Mouse (Mus musculus): ENCODE results near the gene Mcoln2. TPM values are rescaled to one million over a fixed set of nuclear protein-coding genes. Genes with fewer than 3 reads are reported as not detected.

Gene Mcoln2
- polyA plus RNA-seq, 1 experiment from 2014 or later: 0.49 TPM

GRCm38 (mm10) chr3:146117258-146117996 lies 32.2 kb upstream of the Mcoln2 start, which contains the start of gene Mcoln3:
TSS of gene Mcoln3 (plus strand) at chr3:146117450.
- no peak for DNase-seq (ENCODE audit: low spot score)
- ATAC-seq (ENCODE audit: insufficient read depth, low FRiP score, low TSS enrichment): no peak
- no peaks in the 10 kb centered on the region for H3K4me1 ChIP-seq (ENCODE audit: control insufficient read depth, insufficient read depth, low read length)
- no peak within 1 kb of the TSS for H3K4me2 ChIP-seq (ENCODE audit: low read depth)
- H3K4me3 ChIP-seq (ENCODE audit: low read depth, low read length): no peak within 1 kb of the TSS
- H3K9me3 ChIP-seq (ENCODE audit: control insufficient read depth, low read length): no peaks in the 10 kb centered on the region
- H3K27me3 ChIP-seq (ENCODE audit: control insufficient read depth, insufficient read depth, low read length): peaks cover 6% of the 10 kb centered on the region; the same call in 1 of the 2 replicates
- H3K9ac ChIP-seq (ENCODE audit: low read length): no peak within 1 kb of the TSS
- H3K27ac ChIP-seq (ENCODE audit: low read depth, low read length): no peak within 1 kb of the TSS
- H3K36me3 ChIP-seq (ENCODE audit: control insufficient read depth, insufficient read depth, low read length): no peaks in the 10 kb centered on the region
- WGBS: 9% methylated on average over 35 of the region's 35 CpGs

GRCm38 (mm10) chr3:146117997-146118457 lies 31.6 kb upstream of the Mcoln2 start:
- Histone ChIP-seq H3K4me1 (ENCODE audit: control insufficient read depth, insufficient read depth, low read length) (no peaks in the 10 kb centered on the region), H3K27me3 (ENCODE audit: control insufficient read depth, insufficient read depth, low read length) (peaks cover 6% of the 10 kb centered on the region; the same call in 1 of the 2 replicates), H3K36me3 (ENCODE audit: control insufficient read depth, insufficient read depth, low read length) (no peaks in the 10 kb centered on the region), H3K4me3 (ENCODE audit: low read depth, low read length) (no peak overlapping the region), H3K9me3 (ENCODE audit: control insufficient read depth, low read length) (no peaks in the 10 kb centered on the region), H3K4me2 (ENCODE audit: low read depth) (no peak overlapping the region), H3K9ac (ENCODE audit: low read length) (no peak overlapping the region), H3K27ac (ENCODE audit: low read depth, low read length) (no peak overlapping the region)
- no peak for ATAC-seq (ENCODE audit: insufficient read depth, low FRiP score, low TSS enrichment)
- no peak for DNase-seq (ENCODE audit: low spot score)
- 57% methylated on average over 9 of the region's 9 CpGs for WGBS

GRCm38 (mm10) chr3:146121310-146122124 lies 28.1 kb upstream of the Mcoln2 start:
- Histone ChIP-seq H3K4me2 (ENCODE audit: low read depth) (peak overlapping the region; percentile 41), H3K9ac (ENCODE audit: low read length) (peak overlapping the region; percentile 54), H3K4me3 (ENCODE audit: low read depth, low read length) (peak overlapping the region; percentile 24), H3K36me3 (ENCODE audit: control insufficient read depth, insufficient read depth, low read length) (no peaks in the 10 kb centered on the region), H3K27ac (ENCODE audit: low read depth, low read length) (no peak overlapping the region), H3K27me3 (ENCODE audit: control insufficient read depth, insufficient read depth, low read length) (peaks cover 6% of the 10 kb centered on the region; the same call in 1 of the 2 replicates), H3K4me1 (ENCODE audit: control insufficient read depth, insufficient read depth, low read length) (no peaks in the 10 kb centered on the region), H3K9me3 (ENCODE audit: control insufficient read depth, low read length) (no peaks in the 10 kb centered on the region)
- DNase-seq (ENCODE audit: low spot score): peak; percentile 47
- 9% methylated on average over 25 of the region's 25 CpGs for WGBS
- ATAC-seq (ENCODE audit: insufficient read depth, low FRiP score, low TSS enrichment): peak; percentile 71

GRCm38 (mm10) chr3:146122125-146122420 lies 27.6 kb upstream of the Mcoln2 start:
- H3K4me3 ChIP-seq (ENCODE audit: low read depth, low read length): no peak overlapping the region
- DNase-seq (ENCODE audit: low spot score) (no peak), ATAC-seq (ENCODE audit: insufficient read depth, low FRiP score, low TSS enrichment) (no peak)
- H3K9ac ChIP-seq (ENCODE audit: low read length): no peak overlapping the region; the same call in 1 of the 2 replicates
- H3K36me3 ChIP-seq (ENCODE audit: control insufficient read depth, insufficient read depth, low read length): no peaks in the 10 kb centered on the region
- WGBS: 51% methylated on average over 3 of the region's 3 CpGs
- peaks cover 6% of the 10 kb centered on the region; the same call in 1 of the 2 replicates for H3K27me3 ChIP-seq (ENCODE audit: control insufficient read depth, insufficient read depth, low read length)
- no peak overlapping the region for H3K27ac ChIP-seq (ENCODE audit: low read depth, low read length)
- H3K4me1 ChIP-seq (ENCODE audit: control insufficient read depth, insufficient read depth, low read length): no peaks in the 10 kb centered on the region
- no peaks in the 10 kb centered on the region for H3K9me3 ChIP-seq (ENCODE audit: control insufficient read depth, low read length)
- H3K4me2 ChIP-seq (ENCODE audit: low read depth): no peak overlapping the region

- H3K4me2 ChIP-seq (ENCODE audit: low read depth): no peak overlapping the region
- DNase-seq (ENCODE audit: low spot score) (no peak), ATAC-seq (ENCODE audit: insufficient read depth, low FRiP score, low TSS enrichment) (no peak)
- no peaks in the 10 kb centered on the region for H3K4me1 ChIP-seq (ENCODE audit: control insufficient read depth, insufficient read depth, low read length)
- no peak overlapping the region for H3K27ac ChIP-seq (ENCODE audit: low read depth, low read length)
- no peaks in the 10 kb centered on the region for H3K27me3 ChIP-seq (ENCODE audit: control insufficient read depth, insufficient read depth, low read length)
- H3K9ac ChIP-seq (ENCODE audit: low read length): no peak overlapping the region
- no peak overlapping the region for H3K4me3 ChIP-seq (ENCODE audit: low read depth, low read length)
- 86% methylated on average over 8 of the region's 8 CpGs for WGBS
- no peaks in the 10 kb centered on the region for H3K36me3 ChIP-seq (ENCODE audit: control insufficient read depth, insufficient read depth, low read length)
- no peaks in the 10 kb centered on the region for H3K9me3 ChIP-seq (ENCODE audit: control insufficient read depth, low read length)
Measured at GRCm38 (mm10) chr3:146122807-146123463, 26.7 kb upstream of the Mcoln2 start.

GRCm38 (mm10) chr3:146123464-146123825 lies 26.2 kb upstream of the Mcoln2 start:
- ATAC-seq (ENCODE audit: insufficient read depth, low FRiP score, low TSS enrichment) (no peak), DNase-seq (ENCODE audit: low spot score) (no peak)
- Histone ChIP-seq H3K4me2 (ENCODE audit: low read depth) (no peak overlapping the region), H3K27ac (ENCODE audit: low read depth, low read length) (no peak overlapping the region), H3K36me3 (ENCODE audit: control insufficient read depth, insufficient read depth, low read length) (no peaks in the 10 kb centered on the region), H3K9ac (ENCODE audit: low read length) (no peak overlapping the region), H3K27me3 (ENCODE audit: control insufficient read depth, insufficient read depth, low read length) (no peaks in the 10 kb centered on the region), H3K4me3 (ENCODE audit: low read depth, low read length) (no peak overlapping the region), H3K9me3 (ENCODE audit: control insufficient read depth, low read length) (no peaks in the 10 kb centered on the region), H3K4me1 (ENCODE audit: control insufficient read depth, insufficient read depth, low read length) (no peaks in the 10 kb centered on the region)
- WGBS: 89% methylated on average over 9 of the region's 9 CpGs

GRCm38 (mm10) chr3:146127205-146127604 lies 22.4 kb upstream of the Mcoln2 start:
- Histone ChIP-seq H3K27me3 (ENCODE audit: control insufficient read depth, insufficient read depth, low read length) (no peaks in the 10 kb centered on the region), H3K9ac (ENCODE audit: low read length) (no peak overlapping the region), H3K4me1 (ENCODE audit: control insufficient read depth, insufficient read depth, low read length) (no peaks in the 10 kb centered on the region), H3K36me3 (ENCODE audit: control insufficient read depth, insufficient read depth, low read length) (no peaks in the 10 kb centered on the region), H3K4me3 (ENCODE audit: low read depth, low read length) (no peak overlapping the region), H3K4me2 (ENCODE audit: low read depth) (no peak overlapping the region), H3K9me3 (ENCODE audit: control insufficient read depth, low read length) (no peaks in the 10 kb centered on the region), H3K27ac (ENCODE audit: low read depth, low read length) (no peak overlapping the region)
- no peak for DNase-seq (ENCODE audit: low spot score)
- ATAC-seq (ENCODE audit: insufficient read depth, low FRiP score, low TSS enrichment): no peak
- 75% methylated on average over 6 of the region's 6 CpGs for WGBS

GRCm38 (mm10) chr3:146134834-146135233 lies 14.8 kb upstream of the Mcoln2 start:
- no peak for ATAC-seq (ENCODE audit: insufficient read depth, low FRiP score, low TSS enrichment)
- no peaks in the 10 kb centered on the region for H3K4me1 ChIP-seq (ENCODE audit: control insufficient read depth, insufficient read depth, low read length)
- no peaks in the 10 kb centered on the region for H3K9me3 ChIP-seq (ENCODE audit: control insufficient read depth, low read length)
- H3K27ac ChIP-seq (ENCODE audit: low read depth, low read length): no peak overlapping the region
- 66% methylated on average over 9 of the region's 9 CpGs for WGBS
- H3K4me3 ChIP-seq (ENCODE audit: low read depth, low read length): no peak overlapping the region
- H3K27me3 ChIP-seq (ENCODE audit: control insufficient read depth, insufficient read depth, low read length): no peaks in the 10 kb centered on the region
- no peak overlapping the region for H3K4me2 ChIP-seq (ENCODE audit: low read depth)
- H3K36me3 ChIP-seq (ENCODE audit: control insufficient read depth, insufficient read depth, low read length): no peaks in the 10 kb centered on the region
- H3K9ac ChIP-seq (ENCODE audit: low read length): no peak overlapping the region
- DNase-seq (ENCODE audit: low spot score): no peak

Measured in neural tube, embryonic 11.5 days (tissue).